Mouse (Mus musculus) gastrocnemius, postnatal 36 days (tissue): ENCODE measurements around the gene Nsun7. TPM values are rescaled to one million over a fixed set of nuclear protein-coding genes. Genes with fewer than 3 reads are reported as not detected.
A peak's percentile ranks its signal among the peaks of the same experiment; 100 is the strongest.
"Not testable (repeated sequence)": the region's sequence is repeated elsewhere in the genome, so short reads cannot be mapped to it uniquely, and the experiment has no call there.

Source experiments
- DNase-seq, 2 experiments: peaks; one replicate each; pipeline ENCODE4 v3.0.0; 2022
- intact Hi-C: fragments of 180-260 bp; cut with DNase I; formaldehyde crosslinking; loops from one replicate; pipeline ENCODE4 v1.15.1; 2025
- long read RNA-seq, 2 experiments: library from polyadenylated mRNA; stranded (forward); transcript quantifications; one replicate each; pipeline ENCODE4 v2.0.0; 2021
- total RNA-seq, 2 experiments: library from RNA; stranded (reverse); gene quantifications; 2 replicates each; pipeline ENCODE4 v1.2.3; 2021

The Nsun7 gene
- not detected for total RNA-seq
- long read RNA-seq, experiment 1: 0 reads
- long read RNA-seq, experiment 2: 0 reads

GRCm38 (mm10) chr5:66259756-66260448 is at the start of gene Nsun7:
Gene Nsun7, plus strand, starts transcription at chr5:66259897.
- intact Hi-C loops: no loop called here
- DNase-seq: peak; percentile 54 to 57

GRCm38 (mm10) chr5:66214395-66214935 is 45.2 kb upstream of the Nsun7 start:
- intact Hi-C loops: no loop called here
- DNase-seq: no peak

GRCm38 (mm10) chr5:66215569-66216277 is 44.0 kb upstream of the Nsun7 start:
- DNase-seq: no peak

GRCm38 (mm10) chr5:66219692-66220091 is 40.0 kb upstream of the Nsun7 start:
- intact Hi-C loops: no loop called here
- no peak for DNase-seq

More at GRCm38 (mm10) chr5:66215569-66216277, 44.0 kb upstream of the Nsun7 start:
- intact Hi-C loops: no loop called here

- intact Hi-C loops: no loop called here
- no peak for DNase-seq
Observed at GRCm38 (mm10) chr5:66220620-66221019, 39.1 kb upstream of the Nsun7 start.

GRCm38 (mm10) chr5:66222916-66223315 is 36.8 kb upstream of the Nsun7 start:
- no peak for DNase-seq
- intact Hi-C loops: no loop called here

GRCm38 (mm10) chr5:66226526-66226925 is 33.2 kb upstream of the Nsun7 start:
- intact Hi-C loops: no loop called here
- no peak for DNase-seq

- no peak for DNase-seq
- intact Hi-C loops: no loop called here
Observed at GRCm38 (mm10) chr5:66231660-66232269, 27.9 kb upstream of the Nsun7 start.

GRCm38 (mm10) chr5:66232456-66232855 is 27.2 kb upstream of the Nsun7 start:
- DNase-seq: no peak
- intact Hi-C loops: no loop called here

- DNase-seq: no peak
- intact Hi-C loops: no loop called here
Observed at GRCm38 (mm10) chr5:66241894-66242293, 17.8 kb upstream of the Nsun7 start.

- intact Hi-C loops: no loop called here
- no peak for DNase-seq
Observed at GRCm38 (mm10) chr5:66243467-66243866, 16.2 kb upstream of the Nsun7 start.

- intact Hi-C loops: no loop called here
Observed at GRCm38 (mm10) chr5:66244043-66244660, 15.5 kb upstream of the Nsun7 start.

GRCm38 (mm10) chr5:66245958-66246497 is 13.7 kb upstream of the Nsun7 start:
- intact Hi-C loops: no loop called here

More at GRCm38 (mm10) chr5:66244043-66244660, 15.5 kb upstream of the Nsun7 start:
- DNase-seq: no peak

GRCm38 (mm10) chr5:66253219-66253618 is 6.5 kb upstream of the Nsun7 start:
- DNase-seq: no peak
- intact Hi-C loops: no loop called here

More at GRCm38 (mm10) chr5:66245958-66246497, 13.7 kb upstream of the Nsun7 start:
- DNase-seq: no peak

GRCm38 (mm10) chr5:66255044-66255443 is 4.7 kb upstream of the Nsun7 start:
- intact Hi-C loops: no loop called here
- DNase-seq: no peak

GRCm38 (mm10) chr5:66259000-66259399 is 697 bp upstream of the Nsun7 start:
- no peak for DNase-seq
- intact Hi-C loops: no loop called here

GRCm38 (mm10) chr5:66259431-66259755 is 304 bp upstream of the Nsun7 start:
- intact Hi-C loops: not testable (repeated sequence)

GRCm38 (mm10) chr5:66262475-66262874 is 2.8 kb downstream of the Nsun7 start:
- DNase-seq: no peak
- intact Hi-C loops: no loop called here

More at GRCm38 (mm10) chr5:66259431-66259755, 304 bp upstream of the Nsun7 start:
- not testable (repeated sequence) for DNase-seq

- intact Hi-C loops: no loop called here
- no peak for DNase-seq
Observed at GRCm38 (mm10) chr5:66263398-66263797, 3.7 kb downstream of the Nsun7 start.

- intact Hi-C loops: loop anchor here (10.0 kb wide), 1 partner anchor 345 kb away; the partner anchor contains the start of gene Apbb2
Observed at GRCm38 (mm10) chr5:66269616-66270015, 9.9 kb downstream of the Nsun7 start.

More at GRCm38 (mm10) chr5:66269616-66270015, 9.9 kb downstream of the Nsun7 start:
- peak in 1 of 2 experiments; percentile 17 for DNase-seq
